Mouse (Mus musculus) megakaryocyte, embryonic 14.5 days (primary cell): Measurements from ENCODE around the gene Gm21887.
"Not testable (repeated sequence)": the region's sequence is repeated elsewhere in the genome, so short reads cannot be mapped to it uniquely, and the experiment has no call there.

Source experiments
- FLI1 ChIP-seq: IDR thresholded peaks from 2 replicates; pipeline ENCODE4 v1.6.1; 2012; ENCODE audit warnings: low read length, inconsistent platforms, mixed read lengths
- GATA1 ChIP-seq: IDR thresholded peaks from 3 replicates; pipeline ENCODE4 v1.6.1; 2012; ENCODE audit warnings: mixed read lengths, low read length, inconsistent platforms, borderline replicate concordance

- not testable (repeated sequence) for TF ChIP-seq GATA1, FLI1
These were observed 24.6 kb upstream of the Gm21887 start for GRCm38 (mm10) chrX:169984853-169985252.
